Mouse (Mus musculus) E14TG2a.4 (cell line): Measurements from ENCODE around the gene Slamf6.
"Not testable (repeated sequence)": the region's sequence is repeated elsewhere in the genome, so short reads cannot be mapped to it uniquely, and the experiment has no call there.

Experiments
- H3K27me3 ChIP-seq: 2 replicates; pipeline ENCODE4 v1.6.1; 2014; ENCODE audit warnings: low read length, control low read depth; ENCODE audit not compliant: insufficient read depth
- H3K36me3 ChIP-seq: 2 replicates; pipeline ENCODE4 v1.6.1; 2014; ENCODE audit warnings: low read length, control low read depth; ENCODE audit not compliant: insufficient read depth
- H3K4me1 ChIP-seq: replicated peaks from 2 replicates; pipeline ENCODE4 v1.6.1; 2014; ENCODE audit warnings: low read depth, low read length, control low read depth
- H3K4me3 ChIP-seq: replicated peaks from 2 replicates; pipeline ENCODE4 v1.5.1; 2014; ENCODE audit warnings: mild to moderate bottlenecking, low read length
- H3K9me3 ChIP-seq: 2 replicates; pipeline ENCODE4 v1.6.1; 2014; ENCODE audit warnings: low read length, control low read depth
- CTCF ChIP-seq: conservative IDR thresholded peaks from 2 replicates; pipeline ENCODE4 v1.5.1; 2014; ENCODE audit warnings: low read length
- NANOG ChIP-seq: IDR thresholded peaks from 2 replicates; pipeline ENCODE4 v1.6.1; 2014; ENCODE audit warnings: borderline replicate concordance, low read length, mixed read lengths
- POU5F1 ChIP-seq: IDR thresholded peaks from 2 replicates; pipeline ENCODE4 v1.6.1; 2014; ENCODE audit warnings: low read length, borderline replicate concordance

The Slamf6 gene

DNA sequence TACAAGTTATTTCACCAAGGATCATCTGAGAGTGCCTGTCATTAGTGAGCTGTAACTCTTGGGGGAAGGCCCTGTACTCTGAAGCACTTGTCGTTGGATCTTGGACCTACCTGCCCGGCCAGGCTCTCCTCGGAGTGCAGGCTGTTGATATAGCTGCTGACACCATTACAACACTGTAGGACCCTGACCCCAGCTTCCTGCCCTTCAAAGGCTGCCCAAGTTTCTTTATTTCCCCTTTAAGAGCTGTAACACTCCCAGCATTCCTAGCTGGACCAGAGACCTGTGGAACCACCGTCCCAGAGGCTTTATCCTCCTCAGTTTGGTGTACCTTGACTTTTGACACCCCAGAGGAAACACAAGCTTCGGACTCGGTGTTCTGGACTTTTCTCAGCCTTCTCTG, 51.9 kb downstream of the Slamf6 start:
- H3K27me3 ChIP-seq: 0 out of 2 replicates have a peak, but pooled peaks cover 2% of the 10 kb centered on the region
- TF ChIP-seq POU5F1 (no peak), CTCF (no peak), NANOG (no peak)
- no peak overlapping the region for H3K4me3 ChIP-seq
- no peaks in the 10 kb centered on the region for H3K4me1 ChIP-seq
- no peaks in the 10 kb centered on the region for H3K9me3 ChIP-seq
- H3K36me3 ChIP-seq: no peaks in the 10 kb centered on the region

DNA sequence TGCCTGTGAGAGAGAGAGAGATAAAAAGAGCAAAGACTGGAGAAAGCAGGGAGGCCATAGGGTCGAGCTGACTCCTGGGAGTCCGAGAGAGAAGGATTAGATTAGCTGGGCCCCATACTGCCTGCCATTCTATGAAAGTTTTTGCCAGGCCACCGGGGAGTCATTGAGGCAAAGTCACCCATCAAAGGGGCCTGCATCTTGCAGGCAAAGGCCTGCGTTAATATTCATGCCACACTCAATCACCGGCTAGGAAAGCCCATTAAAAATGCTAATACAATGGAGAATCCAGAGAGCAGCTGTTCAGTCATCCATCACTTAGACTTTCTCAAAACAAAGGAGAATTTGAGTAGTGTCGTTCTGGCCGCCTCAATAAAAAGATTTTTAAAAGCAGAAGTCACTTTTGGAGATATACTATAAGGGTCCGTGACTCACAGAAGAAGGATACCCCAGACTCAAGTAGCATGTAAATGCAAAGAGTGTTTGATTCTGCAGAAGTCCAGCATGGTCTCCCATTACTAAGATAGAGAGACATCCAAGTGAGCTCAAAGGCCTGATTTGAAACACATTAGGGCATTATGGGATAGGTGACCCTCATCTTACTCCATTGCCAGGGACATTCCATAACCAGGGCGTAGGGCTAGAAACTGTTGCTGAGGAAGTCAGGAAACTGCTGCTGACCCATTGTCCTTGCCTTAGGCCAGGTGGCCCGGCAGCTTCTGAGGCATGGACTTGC, 53.7 kb downstream of the Slamf6 start:
- TF ChIP-seq POU5F1: no peak
- no peak for TF ChIP-seq NANOG
- no peak for TF ChIP-seq CTCF
- Histone ChIP-seq H3K9me3 (no peaks in the 10 kb centered on the region), H3K36me3 (no peaks in the 10 kb centered on the region), H3K4me3 (no peak overlapping the region), H3K4me1 (no peaks in the 10 kb centered on the region), H3K27me3 (0 out of 2 replicates have a peak, but pooled peaks cover 2% of the 10 kb centered on the region)

DNA sequence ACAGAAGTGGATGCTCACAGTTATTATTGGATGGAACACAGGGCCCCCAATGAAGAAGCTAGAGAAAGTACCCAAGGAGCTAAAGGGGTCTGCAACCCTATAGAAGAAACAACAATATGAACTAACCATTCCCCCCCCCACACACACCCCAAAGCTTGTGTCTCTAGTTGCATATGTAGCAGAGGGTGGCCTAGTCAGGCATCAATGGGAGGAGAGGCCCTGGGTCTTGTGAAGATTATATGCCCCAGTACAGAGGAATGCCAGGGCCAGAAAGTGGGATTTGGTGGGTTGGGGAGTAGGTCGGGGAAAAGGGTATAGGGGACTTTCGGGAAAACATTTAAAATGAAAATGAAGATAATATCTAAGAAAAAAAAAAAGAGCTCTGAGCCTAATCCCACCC, 57.0 kb downstream of the Slamf6 start:
- H3K9me3 ChIP-seq, H3K36me3 ChIP-seq, H3K4me1 ChIP-seq, H3K4me3 ChIP-seq, H3K27me3 ChIP-seq: not testable (repeated sequence)

DNA sequence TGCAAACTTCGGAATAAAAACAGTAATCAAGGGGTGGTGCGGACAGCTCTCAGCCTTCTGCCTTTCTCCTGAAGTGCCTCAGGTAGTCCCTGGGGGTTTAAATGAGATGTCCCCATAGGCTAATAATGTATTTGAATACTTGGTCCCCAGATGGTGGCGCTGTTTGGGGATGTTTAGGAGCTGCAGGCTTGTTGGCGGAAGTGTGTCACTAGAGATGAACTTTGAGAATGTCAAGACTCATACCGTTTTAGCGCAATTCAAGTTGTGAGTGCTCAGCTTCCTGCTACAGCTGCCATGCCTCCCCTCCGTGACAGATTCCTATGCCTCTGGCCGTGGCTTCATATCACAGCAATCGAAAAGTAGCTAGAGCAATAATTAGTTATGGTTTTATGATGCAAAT, 58.1 kb downstream of the Slamf6 start:
- Histone ChIP-seq H3K36me3 (no peaks in the 10 kb centered on the region), H3K4me3 (no peak overlapping the region), H3K27me3 (0 out of 2 replicates have a peak, but pooled peaks cover 2% of the 10 kb centered on the region), H3K4me1 (no peaks in the 10 kb centered on the region), H3K9me3 (no peaks in the 10 kb centered on the region)
- TF ChIP-seq CTCF (no peak), POU5F1 (no peak), NANOG (no peak)

DNA sequence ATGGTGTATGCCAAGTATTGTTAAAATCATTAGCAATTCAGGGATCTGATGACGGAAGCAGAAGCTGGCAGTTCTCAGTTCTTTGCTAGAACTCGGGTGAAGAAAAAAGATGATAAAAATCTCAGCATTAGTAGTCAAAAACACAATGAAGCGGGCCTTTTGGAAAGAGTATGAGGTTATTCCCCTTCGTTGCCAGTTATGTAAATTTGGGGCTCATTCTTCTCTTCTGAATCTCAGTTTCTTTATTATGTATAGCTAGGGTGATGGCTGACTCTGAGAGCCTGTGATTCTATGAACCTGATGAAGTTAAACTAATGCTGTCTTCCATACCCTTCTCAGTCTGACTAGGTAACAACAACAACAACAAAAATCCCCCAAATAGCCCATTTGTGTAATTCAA, 58.5 kb downstream of the Slamf6 start:
- H3K27me3 ChIP-seq: 0 out of 2 replicates have a peak, but pooled peaks cover 2% of the 10 kb centered on the region
- H3K36me3 ChIP-seq: no peaks in the 10 kb centered on the region
- no peaks in the 10 kb centered on the region for H3K9me3 ChIP-seq
- H3K4me1 ChIP-seq: no peaks in the 10 kb centered on the region
- TF ChIP-seq CTCF (no peak), NANOG (no peak), POU5F1 (no peak)
- no peak overlapping the region for H3K4me3 ChIP-seq

DNA sequence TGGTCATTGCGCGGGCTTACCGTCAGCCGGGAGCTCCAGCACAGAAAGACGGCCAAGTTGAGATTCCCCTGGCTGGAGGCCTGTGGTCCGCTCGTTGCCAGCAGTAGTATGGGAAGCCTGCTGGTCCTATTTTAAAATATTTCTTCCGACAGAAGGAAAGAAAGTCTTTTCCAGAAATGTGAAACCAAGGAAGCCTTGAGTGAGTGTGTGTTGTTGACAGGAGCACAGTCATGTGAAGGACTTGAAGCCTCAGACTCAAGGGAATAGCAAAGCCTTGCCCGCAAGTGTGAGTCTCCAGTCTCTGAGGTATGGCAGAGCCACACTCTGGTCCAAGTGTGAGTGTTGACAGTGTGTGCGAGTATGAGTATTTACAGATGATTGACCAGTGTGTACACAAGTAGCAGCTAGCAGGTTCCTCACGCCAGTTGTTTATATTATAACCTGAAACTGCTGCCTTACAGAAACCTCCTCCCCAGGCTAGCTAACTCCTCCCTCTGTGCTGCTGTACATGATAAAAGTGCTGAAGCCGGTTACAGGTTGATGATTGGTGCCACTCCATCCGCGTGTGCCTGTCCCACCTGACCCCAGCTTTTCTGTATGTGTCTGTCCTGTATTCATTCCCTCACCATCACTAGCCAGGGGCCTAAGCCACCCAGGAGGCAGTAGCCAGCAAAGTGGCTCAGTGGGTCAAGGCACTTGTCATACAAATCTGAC, 59.7 kb downstream of the Slamf6 start:
- no peak for TF ChIP-seq CTCF
- no peak for TF ChIP-seq NANOG
- TF ChIP-seq POU5F1: no peak
- H3K36me3 ChIP-seq: no peaks in the 10 kb centered on the region
- no peaks in the 10 kb centered on the region for H3K9me3 ChIP-seq
- no peak overlapping the region for H3K4me3 ChIP-seq
- H3K27me3 ChIP-seq: 0 out of 2 replicates have a peak, but pooled peaks cover 2% of the 10 kb centered on the region
- no peaks in the 10 kb centered on the region for H3K4me1 ChIP-seq

DNA sequence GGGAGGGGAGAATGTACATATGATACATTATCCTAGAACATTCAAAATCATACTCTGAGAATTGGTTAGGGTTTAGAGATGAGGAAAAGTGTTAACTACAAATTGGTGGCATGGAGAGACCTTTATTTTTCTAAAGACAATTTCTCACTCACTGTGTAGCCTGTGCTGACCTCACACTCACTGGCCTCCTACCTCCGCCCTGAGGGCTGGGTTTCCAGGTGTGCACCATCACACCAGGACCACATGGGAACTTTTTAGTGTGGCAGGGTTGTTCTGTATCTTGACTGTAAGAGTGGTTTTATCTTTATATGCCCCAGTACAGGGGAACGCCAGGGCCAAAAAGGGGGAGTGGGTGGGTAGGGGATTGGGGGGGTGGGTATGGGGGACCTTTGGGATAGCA, 60.6 kb downstream of the Slamf6 start:
- no peaks in the 10 kb centered on the region for H3K4me1 ChIP-seq
- no peaks in the 10 kb centered on the region for H3K9me3 ChIP-seq
- no peak overlapping the region for H3K4me3 ChIP-seq
- no peak for TF ChIP-seq POU5F1
- no peak for TF ChIP-seq NANOG
- no peaks in the 10 kb centered on the region for H3K36me3 ChIP-seq
- no peaks in the 10 kb centered on the region for H3K27me3 ChIP-seq

DNA sequence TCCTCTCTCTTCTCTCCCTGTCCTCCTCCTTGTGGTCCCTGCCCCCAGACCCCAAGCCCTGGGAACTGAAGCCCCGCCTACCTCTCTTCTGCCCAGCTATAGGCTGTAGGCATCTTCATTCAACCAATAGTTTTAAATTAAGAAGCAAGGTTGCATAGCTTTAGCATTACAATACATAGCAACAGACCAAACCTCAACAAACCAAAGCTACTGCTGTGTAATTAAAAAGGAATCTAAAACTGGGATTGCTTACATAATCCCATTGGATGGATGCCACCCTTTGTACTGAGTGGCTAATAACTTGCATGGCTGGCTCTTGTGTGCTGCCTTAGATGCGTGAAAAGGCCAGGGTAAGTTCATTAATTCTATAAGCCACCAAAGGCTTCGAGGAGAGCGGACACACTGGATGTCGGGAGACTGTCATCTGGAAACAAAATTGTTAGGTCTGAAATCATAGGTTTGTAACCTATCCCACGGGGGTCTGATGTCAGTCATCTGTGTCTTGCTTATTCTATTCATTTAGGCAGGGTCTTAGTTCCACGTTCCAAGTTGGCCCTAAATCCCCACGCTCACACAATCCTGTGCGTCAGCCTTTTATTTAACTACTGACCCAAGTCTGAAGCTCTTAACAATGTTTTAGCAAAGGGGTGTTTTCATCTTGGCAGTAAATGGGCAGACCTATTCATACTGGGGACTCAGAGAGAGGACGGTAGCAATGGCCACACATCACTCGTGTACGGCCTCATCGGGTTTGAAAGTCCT, 62.8 kb downstream of the Slamf6 start:
- Histone ChIP-seq H3K27me3 (no peaks in the 10 kb centered on the region), H3K36me3 (no peaks in the 10 kb centered on the region), H3K4me1 (no peaks in the 10 kb centered on the region), H3K9me3 (no peaks in the 10 kb centered on the region), H3K4me3 (no peak overlapping the region)
- no peak for TF ChIP-seq POU5F1
- TF ChIP-seq NANOG: no peak
- TF ChIP-seq CTCF: no peak
